Mouse (Mus musculus) urinary bladder, adult 2 months (tissue): Measurements from ENCODE around the gene Reep1. TPM values are rescaled to one million over a fixed set of nuclear protein-coding genes. Genes with fewer than 3 reads are reported as not detected.

Experiments
- DNase-seq: peaks from one replicate; pipeline ENCODE4 v3.0.0; 2022; ENCODE audit warnings: low spot score
- polyA plus RNA-seq: library from polyadenylated mRNA; depleted of rRNA; stranded (reverse); fragments of >200 nt; gene quantifications from 2 replicates; pipeline ENCODE4 v1.2.3, GENCODE M21; 2012

The Reep1 gene
- polyA plus RNA-seq, 1 experiment: 10.2 TPM

- no peak for DNase-seq
Observed at GRCm38 (mm10) chr6:71737202-71737601, 29.8 kb downstream of the Reep1 start.

- DNase-seq: no peak
Observed at GRCm38 (mm10) chr6:71738611-71739010, 31.2 kb downstream of the Reep1 start.

GRCm38 (mm10) chr6:71740921-71741320 lies 33.6 kb downstream of the Reep1 start:
- DNase-seq: no peak

GRCm38 (mm10) chr6:71741998-71742636 lies 34.8 kb downstream of the Reep1 start:
- no peak for DNase-seq

- no peak for DNase-seq
Observed at GRCm38 (mm10) chr6:71744934-71745333, 37.6 kb downstream of the Reep1 start.

- DNase-seq: no peak
Observed at GRCm38 (mm10) chr6:71745482-71746234, 38.3 kb downstream of the Reep1 start.

GRCm38 (mm10) chr6:71746246-71746645 lies 38.9 kb downstream of the Reep1 start:
- no peak for DNase-seq

- no peak for DNase-seq
Observed at GRCm38 (mm10) chr6:71746846-71747245, 39.5 kb downstream of the Reep1 start.

- no peak for DNase-seq
Observed at GRCm38 (mm10) chr6:71751602-71752001, 44.2 kb downstream of the Reep1 start.

GRCm38 (mm10) chr6:71752791-71753464 lies 45.6 kb downstream of the Reep1 start:
- no peak for DNase-seq

GRCm38 (mm10) chr6:71757039-71757894 lies 49.9 kb downstream of the Reep1 start:
- no peak for DNase-seq

- DNase-seq: no peak
Observed at GRCm38 (mm10) chr6:71758780-71759179, 51.4 kb downstream of the Reep1 start.

GRCm38 (mm10) chr6:71760073-71760472 lies 52.7 kb downstream of the Reep1 start:
- no peak for DNase-seq

GRCm38 (mm10) chr6:71767761-71768160 lies 60.4 kb downstream of the Reep1 start:
- no peak for DNase-seq

GRCm38 (mm10) chr6:71769901-71770690 lies 62.7 kb downstream of the Reep1 start:
- no peak for DNase-seq

GRCm38 (mm10) chr6:71770856-71771255 lies 63.5 kb downstream of the Reep1 start:
- DNase-seq: no peak

GRCm38 (mm10) chr6:71771282-71771681 lies 63.9 kb downstream of the Reep1 start:
- DNase-seq: no peak

- no peak for DNase-seq
Observed at GRCm38 (mm10) chr6:71772156-71772555, 64.8 kb downstream of the Reep1 start.

GRCm38 (mm10) chr6:71772636-71773208 lies 65.4 kb downstream of the Reep1 start:
- DNase-seq: no peak

GRCm38 (mm10) chr6:71778016-71778415 lies 70.7 kb downstream of the Reep1 start:
- no peak for DNase-seq

- no peak for DNase-seq
Observed at GRCm38 (mm10) chr6:71779831-71780230, 72.5 kb downstream of the Reep1 start.
